In the genomic region with DNA sequence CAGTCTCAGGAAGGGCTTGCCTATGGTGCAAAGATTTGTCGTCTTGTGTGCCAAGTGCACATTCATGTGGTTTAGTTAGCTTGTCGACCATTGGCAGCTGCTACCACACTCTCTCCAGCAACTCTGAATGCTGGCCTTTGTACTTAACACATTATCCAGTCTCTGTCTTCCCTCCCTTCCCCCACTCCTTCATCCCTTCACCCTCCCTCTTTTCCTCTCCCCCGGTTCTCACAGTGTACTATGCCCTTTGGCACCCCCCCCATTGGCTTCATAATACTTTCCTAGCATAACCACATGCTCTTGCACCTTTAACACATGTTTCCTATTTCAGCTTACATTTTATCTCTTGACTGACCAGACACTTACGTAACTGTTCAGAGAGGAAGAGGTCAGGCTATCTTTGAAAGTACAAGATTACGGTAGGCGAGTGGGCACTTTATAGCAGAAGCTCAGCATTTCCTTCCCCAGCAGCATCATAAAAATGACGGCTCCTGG, we compare ENCODE assay signal across 8 mouse cellular contexts.
DNase-seq lines count a peak whose midpoint lies in the region; ATAC-seq and TF ChIP-seq lines count a peak whose summit lies in the region.

No protein-coding gene starts in this region.

- ATAC-seq in hindbrain, embryonic 15.5 days (ENCODE audit: low FRiP score, low read depth), result peak; percentile 84
- no peak for ATAC-seq in hindbrain, embryonic 11.5 days (ENCODE audit: low FRiP score)
- peak; percentile 81 for ATAC-seq in forebrain, embryonic 15.5 days (replicated peaks)
- ATAC-seq in megakaryocyte-erythroid progenitor cell, adult 5-6 weeks (replicated peaks; ENCODE audit: low FRiP score, low TSS enrichment, poor library complexity, severe bottlenecking), result peak; percentile 54

- H3K36me3 ChIP-seq in hindbrain, embryonic 15.5 days, result no peaks in the 10 kb centered on the region
- no peaks in the 10 kb centered on the region for H3K36me3 ChIP-seq in hindbrain, embryonic 11.5 days (ENCODE audit: control insufficient read depth, insufficient read depth, low read length)
- H3K36me3 ChIP-seq in forebrain, embryonic 15.5 days, result no peaks in the 10 kb centered on the region
- no peaks in the 10 kb centered on the region for H3K36me3 ChIP-seq in kidney, adult 2 months (ENCODE audit: control insufficient read depth, insufficient read depth, low read length)

- H3K4me2 ChIP-seq in hindbrain, embryonic 15.5 days, result no peak overlapping the region
- no peak overlapping the region for H3K4me2 ChIP-seq in hindbrain, embryonic 11.5 days (replicated peaks; ENCODE audit: low read depth, low read length)
- no peak overlapping the region for H3K4me2 ChIP-seq in forebrain, embryonic 15.5 days (replicated peaks)

- no peaks in the 10 kb centered on the region for H3K4me1 ChIP-seq in hindbrain, embryonic 15.5 days (replicated peaks)
- no peaks in the 10 kb centered on the region for H3K4me1 ChIP-seq in hindbrain, embryonic 11.5 days (replicated peaks; ENCODE audit: control insufficient read depth, insufficient read depth, low read length)
- H3K4me1 ChIP-seq in forebrain, embryonic 15.5 days, result no peaks in the 10 kb centered on the region
- peaks cover 11% of the 10 kb centered on the region for H3K4me1 ChIP-seq in kidney, adult 2 months (ENCODE audit: control insufficient read depth, insufficient read depth, low read length)

- H3K27ac ChIP-seq in hindbrain, embryonic 15.5 days (replicated peaks), result no peak overlapping the region
- no peak overlapping the region for H3K27ac ChIP-seq in hindbrain, embryonic 11.5 days (ENCODE audit: low read depth, low read length)
- H3K27ac ChIP-seq in forebrain, embryonic 15.5 days (replicated peaks), result no peak overlapping the region
- peak overlapping the region; percentile 90 for H3K27ac ChIP-seq in kidney, adult 2 months (ENCODE audit: insufficient read depth, low read depth, low read length)

- no peak for TF ChIP-seq POLR2A in kidney, adult 2 months (IDR thresholded peaks at IDR 0.05; ENCODE audit: low read depth, low read length)

- TF ChIP-seq CTCF in kidney, adult 2 months (conservative IDR thresholded peaks at IDR 0.05; ENCODE audit: insufficient read depth, insufficient read length, low read depth, low read length), result no peak

- no peak overlapping the region for H3K9ac ChIP-seq in hindbrain, embryonic 15.5 days
- no peak overlapping the region for H3K9ac ChIP-seq in hindbrain, embryonic 11.5 days (ENCODE audit: low read depth, low read length)
- H3K9ac ChIP-seq in forebrain, embryonic 15.5 days (replicated peaks), result no peak overlapping the region

- H3K4me3 ChIP-seq in hindbrain, embryonic 15.5 days, result no peak overlapping the region
- H3K4me3 ChIP-seq in hindbrain, embryonic 11.5 days (ENCODE audit: low read depth, low read length), result no peak overlapping the region
- no peak overlapping the region for H3K4me3 ChIP-seq in forebrain, embryonic 15.5 days
- H3K4me3 ChIP-seq in kidney, adult 2 months (ENCODE audit: insufficient read depth, low read depth, low read length), result no peak overlapping the region; the same call in 1 of the 2 replicates

- no peak for DNase-seq in hindbrain, embryonic 11.5 days (ENCODE audit: low spot score)
- DNase-seq in kidney, adult 2 months, result peak; percentile 93
- no peak for DNase-seq in cerebellum, adult 9-10 months
- no peak for DNase-seq in left cerebral cortex, adult 8-10 months (ENCODE audit: low spot score in 2 of 2)
- no peak for DNase-seq in layer of hippocampus, postnatal 10 days (ENCODE audit: low spot score in 2 of 2)

- no peaks in the 10 kb centered on the region for H3K9me3 ChIP-seq in hindbrain, embryonic 15.5 days
- no peaks in the 10 kb centered on the region for H3K9me3 ChIP-seq in hindbrain, embryonic 11.5 days (ENCODE audit: control insufficient read depth, low read length)
- H3K9me3 ChIP-seq in forebrain, embryonic 15.5 days, result no peaks in the 10 kb centered on the region

- H3K27me3 ChIP-seq in hindbrain, embryonic 15.5 days, result no peaks in the 10 kb centered on the region
- H3K27me3 ChIP-seq in hindbrain, embryonic 11.5 days (ENCODE audit: control insufficient read depth, insufficient read depth, low read length), result no peaks in the 10 kb centered on the region
- no peaks in the 10 kb centered on the region for H3K27me3 ChIP-seq in forebrain, embryonic 15.5 days
- no peaks in the 10 kb centered on the region for H3K27me3 ChIP-seq in kidney, adult 2 months (replicated peaks; ENCODE audit: control insufficient read depth, insufficient read depth, low read length)

- WGBS in hindbrain, embryonic 15.5 days, result 61% methylated on average over 7 of the region's 7 CpGs
- 65% methylated on average over 7 of the region's 7 CpGs for WGBS in hindbrain, embryonic 11.5 days
- WGBS in forebrain, embryonic 15.5 days, result 63% methylated on average over 7 of the region's 7 CpGs
- 20% methylated on average over 7 of the region's 7 CpGs for WGBS in kidney, adult 2 months
